Mouse (Mus musculus): ENCODE data around the gene Arxes1. TPM values are rescaled to one million over a fixed set of nuclear protein-coding genes. Genes with fewer than 3 reads are reported as not detected.
"Not testable (repeated sequence)": the region's sequence is repeated elsewhere in the genome, so short reads cannot be mapped to it uniquely, and the experiment has no call there.

Arxes1 gene
- polyA plus RNA-seq (2015; fragmentation: Nextera tagmentation; extraction: Ambion mirVana): 96.5 and 98.0 TPM in 2 replicates

- not testable (repeated sequence) for H3K9me3 ChIP-seq; H3K27me3 ChIP-seq; H3K4me1 ChIP-seq (replicated peaks); H3K27ac ChIP-seq (replicated peaks); H3K36me3 ChIP-seq
- Histone ChIP-seq H3K4me3 (peak within 1 kb of the TSS; percentile 34), H3K9ac (0 out of 2 replicates have a peak within 1 kb of the TSS, but pooled peaks have one; percentile 31), H3K4me2 (peak within 1 kb of the TSS; percentile 53)
- WGBS: 38% methylated on average over 1 of the region's 49 CpGs
- peak; percentile 94 for ATAC-seq (ENCODE audit: low read depth)
Observed at GRCm38 (mm10) chrX:136032799-136033763, at the start of gene Arxes1. Arxes1 (plus strand) TSS chrX:136033367.

GRCm38 (mm10) chrX:135984539-135985260 is 48.5 kb upstream of the Arxes1 start:
- 51% methylated on average over 6 of the region's 6 CpGs for WGBS
- Histone ChIP-seq H3K4me3 (no peak overlapping the region), H3K27ac (replicated peaks) (0 out of 2 replicates have a peak overlapping the region, but pooled peaks have one; percentile 9), H3K36me3 (no peaks in the 10 kb centered on the region), H3K4me2 (no peak overlapping the region), H3K9ac (no peak overlapping the region), H3K9me3 (no peaks in the 10 kb centered on the region), H3K4me1 (replicated peaks) (no peaks in the 10 kb centered on the region), H3K27me3 (no peaks in the 10 kb centered on the region)
- no peak for ATAC-seq (ENCODE audit: low read depth)

- Histone ChIP-seq H3K36me3 (no peaks in the 10 kb centered on the region), H3K27me3 (no peaks in the 10 kb centered on the region), H3K4me3 (no peak overlapping the region), H3K27ac (replicated peaks) (no peak overlapping the region), H3K4me2 (no peak overlapping the region), H3K9ac (no peak overlapping the region), H3K4me1 (replicated peaks) (no peaks in the 10 kb centered on the region), H3K9me3 (no peaks in the 10 kb centered on the region)
- WGBS: 97% methylated on average over 3 of the region's 3 CpGs
- ATAC-seq (ENCODE audit: low read depth): no peak
Observed at GRCm38 (mm10) chrX:135986267-135986666, 46.9 kb upstream of the Arxes1 start.

GRCm38 (mm10) chrX:135990661-135991060 is 42.5 kb upstream of the Arxes1 start:
- Histone ChIP-seq H3K4me3 (no peak overlapping the region), H3K4me1 (replicated peaks) (peaks cover 2% of the 10 kb centered on the region; the same call in 1 of the 2 replicates), H3K9ac (no peak overlapping the region), H3K4me2 (no peak overlapping the region), H3K36me3 (no peaks in the 10 kb centered on the region), H3K27me3 (no peaks in the 10 kb centered on the region), H3K27ac (replicated peaks) (no peak overlapping the region), H3K9me3 (no peaks in the 10 kb centered on the region)
- 76% methylated on average over 2 of the region's 2 CpGs for WGBS
- no peak for ATAC-seq (ENCODE audit: low read depth)

GRCm38 (mm10) chrX:135993192-135993594 is 40.0 kb upstream of the Arxes1 start:
- H3K4me2 ChIP-seq: peak overlapping the region; percentile 26; the same call in 1 of the 2 replicates
- not testable (repeated sequence) for H3K4me1 ChIP-seq (replicated peaks)

GRCm38 (mm10) chrX:135993664-135994119 is 39.5 kb upstream of the Arxes1 start, which contains the start of gene Arxes2:
Arxes2 (plus strand) TSS chrX:135993824.
- Histone ChIP-seq H3K4me2 (peak within 1 kb of the TSS; percentile 55), H3K4me3 (peak within 1 kb of the TSS; percentile 40), H3K9ac (0 out of 2 replicates have a peak within 1 kb of the TSS, but pooled peaks have one; percentile 49)
- not testable (repeated sequence) for H3K36me3 ChIP-seq; H3K9me3 ChIP-seq; H3K27ac ChIP-seq (replicated peaks); H3K4me1 ChIP-seq (replicated peaks); H3K27me3 ChIP-seq
- ATAC-seq (ENCODE audit: low read depth): peak; percentile 96
- WGBS: 20% methylated on average over 6 of the region's 39 CpGs

More at GRCm38 (mm10) chrX:135993192-135993594, 40.0 kb upstream of the Arxes1 start:
- H3K9me3 ChIP-seq; H3K27me3 ChIP-seq; H3K4me3 ChIP-seq; H3K36me3 ChIP-seq; H3K9ac ChIP-seq; H3K27ac ChIP-seq (replicated peaks): not testable (repeated sequence)
- 38% methylated on average over 2 of the region's 3 CpGs for WGBS
- peak; percentile 95 for ATAC-seq (ENCODE audit: low read depth)

GRCm38 (mm10) chrX:136007199-136007843 is 25.8 kb upstream of the Arxes1 start:
- 39% methylated on average over 4 of the region's 5 CpGs for WGBS
- Histone ChIP-seq H3K9ac (no peak overlapping the region), H3K4me1 (replicated peaks) (no peaks in the 10 kb centered on the region; the same call in 1 of the 2 replicates), H3K36me3 (no peaks in the 10 kb centered on the region), H3K9me3 (no peaks in the 10 kb centered on the region), H3K27ac (replicated peaks) (0 out of 2 replicates have a peak overlapping the region, but pooled peaks have one; percentile 38), H3K4me2 (no peak overlapping the region), H3K4me3 (no peak overlapping the region), H3K27me3 (no peaks in the 10 kb centered on the region)
- ATAC-seq (ENCODE audit: low read depth): peak; percentile 63

GRCm38 (mm10) chrX:136014392-136014791 is 18.8 kb upstream of the Arxes1 start:
- Histone ChIP-seq H3K4me2 (no peak overlapping the region), H3K27me3 (no peaks in the 10 kb centered on the region), H3K4me3 (no peak overlapping the region), H3K36me3 (no peaks in the 10 kb centered on the region), H3K9ac (no peak overlapping the region), H3K9me3 (no peaks in the 10 kb centered on the region), H3K4me1 (replicated peaks) (peaks cover 8% of the 10 kb centered on the region; the same call in 1 of the 2 replicates), H3K27ac (replicated peaks) (no peak overlapping the region)
- no peak for ATAC-seq (ENCODE audit: low read depth)
- 20% methylated on average over 2 of the region's 2 CpGs for WGBS

- no peaks in the 10 kb centered on the region for H3K36me3 ChIP-seq
- WGBS: 40% methylated on average over 1 of the region's 1 CpGs
- no peak for ATAC-seq (ENCODE audit: low read depth)
- no peak overlapping the region for H3K9ac ChIP-seq
- H3K27ac ChIP-seq (replicated peaks): no peak overlapping the region
- H3K27me3 ChIP-seq: peaks cover 10% of the 10 kb centered on the region
- H3K4me1 ChIP-seq (replicated peaks): no peaks in the 10 kb centered on the region
- H3K4me2 ChIP-seq: no peak overlapping the region
- H3K9me3 ChIP-seq: no peaks in the 10 kb centered on the region
- no peak overlapping the region for H3K4me3 ChIP-seq
Observed at GRCm38 (mm10) chrX:136030331-136030730, 2.8 kb upstream of the Arxes1 start.

GRCm38 (mm10) chrX:136043726-136044125 is 10.6 kb downstream of the Arxes1 start:
- no peak overlapping the region for H3K9ac ChIP-seq
- 95% methylated on average over 1 of the region's 1 CpGs for WGBS

GRCm38 (mm10) chrX:136047528-136047927 is 14.4 kb downstream of the Arxes1 start:
- H3K9me3 ChIP-seq: no peaks in the 10 kb centered on the region
- no peak overlapping the region for H3K27ac ChIP-seq (replicated peaks)
- no peak overlapping the region for H3K4me2 ChIP-seq
- H3K9ac ChIP-seq: no peak overlapping the region
- WGBS: 18% methylated on average over 5 of the region's 5 CpGs
- H3K27me3 ChIP-seq: peaks cover 4% of the 10 kb centered on the region
- no peak overlapping the region for H3K4me3 ChIP-seq
- H3K4me1 ChIP-seq (replicated peaks): no peaks in the 10 kb centered on the region
- H3K36me3 ChIP-seq: no peaks in the 10 kb centered on the region
- no peak for ATAC-seq (ENCODE audit: low read depth)

More at GRCm38 (mm10) chrX:136043726-136044125, 10.6 kb downstream of the Arxes1 start:
- ATAC-seq (ENCODE audit: low read depth): no peak
- Histone ChIP-seq H3K4me1 (replicated peaks) (no peaks in the 10 kb centered on the region), H3K4me2 (no peak overlapping the region), H3K9me3 (no peaks in the 10 kb centered on the region), H3K27ac (replicated peaks) (no peak overlapping the region), H3K27me3 (peaks cover 9% of the 10 kb centered on the region), H3K36me3 (no peaks in the 10 kb centered on the region), H3K4me3 (no peak overlapping the region)

Measured in neural tube, embryonic 13.5 days (tissue).